Mouse (Mus musculus): ENCODE data around the gene Cpb2. TPM values are rescaled to one million over a fixed set of nuclear protein-coding genes. Genes with fewer than 3 reads are reported as not detected.

Cpb2 gene
- polyA plus RNA-seq, 1 experiment from 2014 or later = not detected

GRCm38 (mm10) chr14:75227453-75228084 is 14.5 kb upstream of the Cpb2 start:
- H3K36me3 ChIP-seq = no peaks in the 10 kb centered on the region
- H3K9me3 ChIP-seq (replicated peaks) = no peaks in the 10 kb centered on the region
- H3K4me3 ChIP-seq = no peak overlapping the region
- WGBS = 82% methylated on average over 6 of the region's 6 CpGs
- no peaks in the 10 kb centered on the region for H3K4me1 ChIP-seq
- H3K27ac ChIP-seq = no peak overlapping the region
- no peaks in the 10 kb centered on the region for H3K27me3 ChIP-seq (ENCODE audit: low read depth, poor library complexity, severe bottlenecking)
- no peak for DNase-seq (ENCODE audit: low spot score)

DNA sequence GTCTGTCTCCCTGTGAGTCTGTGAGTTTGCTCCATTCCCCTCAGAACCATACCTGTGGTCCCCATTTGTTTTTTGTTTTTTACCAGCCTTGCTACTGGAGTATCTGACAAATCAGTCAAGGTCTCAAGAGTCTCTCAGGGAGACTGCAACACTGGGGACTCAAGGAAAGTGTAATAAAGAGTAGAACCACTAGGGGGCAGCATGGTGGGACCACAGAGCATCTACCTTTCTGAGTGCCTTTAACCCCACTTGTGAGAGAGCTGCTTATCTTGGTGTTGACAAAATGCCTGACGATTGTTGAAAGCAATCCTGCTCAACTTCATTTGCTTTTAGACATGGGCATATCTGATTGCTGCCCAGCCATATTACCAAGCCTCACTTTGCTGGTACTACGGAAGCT is 12.3 kb upstream of the Cpb2 start:
- WGBS = 73% methylated on average over 2 of the region's 2 CpGs
- Histone ChIP-seq H3K4me1 (no peaks in the 10 kb centered on the region), H3K36me3 (no peaks in the 10 kb centered on the region), H3K4me3 (no peak overlapping the region), H3K27ac (no peak overlapping the region), H3K9me3 (replicated peaks) (no peaks in the 10 kb centered on the region), H3K27me3 (ENCODE audit: low read depth, poor library complexity, severe bottlenecking) (no peaks in the 10 kb centered on the region)
- DNase-seq (ENCODE audit: low spot score) = no peak

DNA sequence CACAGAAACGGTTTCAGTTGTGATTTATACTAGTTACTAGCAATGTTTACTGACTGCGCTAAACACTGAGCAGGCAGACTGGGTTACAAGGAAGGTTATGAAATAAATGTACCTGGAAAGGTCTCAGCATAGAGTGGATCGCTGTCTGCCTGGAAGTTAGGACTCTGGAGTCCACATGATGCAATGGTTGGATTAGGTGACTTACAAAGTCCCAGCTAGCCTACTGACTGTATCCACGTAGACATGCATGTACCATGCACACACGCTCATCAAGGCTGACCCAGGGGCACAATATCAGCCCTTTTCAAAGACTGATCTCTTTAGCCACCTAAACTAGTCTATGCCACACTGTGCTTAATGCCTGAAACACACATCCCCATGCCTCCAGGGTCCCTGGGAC is 9.0 kb upstream of the Cpb2 start:
- Histone ChIP-seq H3K27ac (no peak overlapping the region), H3K36me3 (no peaks in the 10 kb centered on the region), H3K27me3 (ENCODE audit: low read depth, poor library complexity, severe bottlenecking) (no peaks in the 10 kb centered on the region), H3K9me3 (replicated peaks) (no peaks in the 10 kb centered on the region), H3K4me3 (no peak overlapping the region), H3K4me1 (no peaks in the 10 kb centered on the region)
- 90% methylated on average over 5 of the region's 5 CpGs for WGBS
- no peak for DNase-seq (ENCODE audit: low spot score)

DNA sequence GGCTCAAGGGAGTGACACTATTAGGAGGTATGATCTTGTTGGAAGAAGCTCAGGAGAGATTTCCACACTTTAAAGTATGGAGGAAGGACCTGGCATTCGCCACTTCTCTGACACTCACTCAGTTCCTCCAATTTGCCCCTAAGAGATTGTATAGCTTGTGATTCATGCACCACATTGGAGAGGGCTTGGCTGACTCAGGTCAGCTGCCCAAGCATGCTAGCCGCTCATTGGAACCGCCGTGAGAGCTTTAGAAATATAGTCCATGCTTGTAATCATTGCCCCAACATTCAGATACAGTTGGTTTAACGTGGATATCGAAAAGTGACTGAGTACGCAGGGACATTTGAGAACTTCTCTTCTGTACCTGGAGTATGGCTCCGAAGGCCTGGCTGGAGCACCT is 6.5 kb upstream of the Cpb2 start:
- no peak for DNase-seq (ENCODE audit: low spot score)
- 88% methylated on average over 8 of the region's 8 CpGs for WGBS
- Histone ChIP-seq H3K4me3 (no peak overlapping the region), H3K27ac (no peak overlapping the region), H3K4me1 (no peaks in the 10 kb centered on the region), H3K36me3 (no peaks in the 10 kb centered on the region), H3K27me3 (ENCODE audit: low read depth, poor library complexity, severe bottlenecking) (no peaks in the 10 kb centered on the region), H3K9me3 (replicated peaks) (no peaks in the 10 kb centered on the region)

GRCm38 (mm10) chr14:75235955-75236635 is 6.0 kb upstream of the Cpb2 start:
- H3K27ac ChIP-seq = no peak overlapping the region

GRCm38 (mm10) chr14:75236636-75237003 is 5.5 kb upstream of the Cpb2 start:
- no peak for DNase-seq (ENCODE audit: low spot score)
- WGBS = 87% methylated on average over 4 of the region's 4 CpGs
- Histone ChIP-seq H3K4me1 (no peaks in the 10 kb centered on the region), H3K9me3 (replicated peaks) (no peaks in the 10 kb centered on the region), H3K27me3 (ENCODE audit: low read depth, poor library complexity, severe bottlenecking) (no peaks in the 10 kb centered on the region), H3K27ac (no peak overlapping the region), H3K4me3 (no peak overlapping the region), H3K36me3 (no peaks in the 10 kb centered on the region)

More at GRCm38 (mm10) chr14:75235955-75236635, 6.0 kb upstream of the Cpb2 start:
- no peak overlapping the region for H3K4me3 ChIP-seq
- no peaks in the 10 kb centered on the region for H3K4me1 ChIP-seq
- H3K9me3 ChIP-seq (replicated peaks) = no peaks in the 10 kb centered on the region
- H3K27me3 ChIP-seq (ENCODE audit: low read depth, poor library complexity, severe bottlenecking) = no peaks in the 10 kb centered on the region
- no peaks in the 10 kb centered on the region for H3K36me3 ChIP-seq
- WGBS = 69% methylated on average over 9 of the region's 9 CpGs
- DNase-seq (ENCODE audit: low spot score) = no peak

GRCm38 (mm10) chr14:75237096-75237495 is 5.0 kb upstream of the Cpb2 start:
- WGBS = 90% methylated on average over 8 of the region's 8 CpGs
- no peaks in the 10 kb centered on the region for H3K4me1 ChIP-seq

DNA sequence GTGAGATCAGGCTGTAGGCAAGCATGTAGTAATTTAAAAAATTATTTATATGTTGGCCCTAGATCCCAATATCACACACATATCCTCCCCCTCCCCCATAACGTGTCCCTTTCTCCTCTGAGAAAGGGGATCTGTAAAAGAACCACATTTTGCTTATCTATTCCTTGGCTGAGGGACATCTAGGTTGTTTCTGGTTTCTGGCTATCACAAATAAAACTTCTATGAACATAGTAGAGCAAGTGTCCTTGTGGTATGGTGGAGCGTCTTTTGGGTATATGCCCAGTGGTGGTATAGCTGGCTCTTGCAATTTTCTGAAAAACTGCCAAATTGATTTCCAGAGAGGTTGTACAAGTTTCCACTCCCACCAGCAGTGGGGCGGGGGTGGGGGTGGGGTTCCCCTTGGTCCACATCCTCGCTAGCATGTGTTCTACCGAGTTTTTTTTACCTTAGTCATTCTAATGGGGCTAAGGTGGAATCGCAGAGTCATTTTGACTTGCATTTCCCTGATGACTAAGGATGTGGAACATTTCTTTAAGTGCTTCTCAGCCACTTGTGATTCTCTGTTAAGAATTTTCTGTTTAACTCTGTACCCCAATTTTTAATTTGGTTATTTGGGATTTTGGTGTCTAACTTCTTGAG is 3.9 kb upstream of the Cpb2 start:
- Histone ChIP-seq H3K36me3 (no peaks in the 10 kb centered on the region), H3K27me3 (ENCODE audit: low read depth, poor library complexity, severe bottlenecking) (no peaks in the 10 kb centered on the region), H3K9me3 (replicated peaks) (no peaks in the 10 kb centered on the region), H3K4me3 (no peak overlapping the region), H3K4me1 (no peaks in the 10 kb centered on the region), H3K27ac (no peak overlapping the region)
- WGBS = 89% methylated on average over 6 of the region's 6 CpGs
- no peak for DNase-seq (ENCODE audit: low spot score)

More at GRCm38 (mm10) chr14:75237096-75237495, 5.0 kb upstream of the Cpb2 start:
- DNase-seq (ENCODE audit: low spot score) = no peak
- H3K27me3 ChIP-seq (ENCODE audit: low read depth, poor library complexity, severe bottlenecking) = no peaks in the 10 kb centered on the region
- H3K36me3 ChIP-seq = no peaks in the 10 kb centered on the region
- H3K4me3 ChIP-seq = no peak overlapping the region
- H3K27ac ChIP-seq = no peak overlapping the region
- no peaks in the 10 kb centered on the region for H3K9me3 ChIP-seq (replicated peaks)

- Histone ChIP-seq H3K36me3 (no peaks in the 10 kb centered on the region), H3K4me3 (no peak overlapping the region), H3K27ac (no peak overlapping the region), H3K27me3 (ENCODE audit: low read depth, poor library complexity, severe bottlenecking) (no peaks in the 10 kb centered on the region), H3K9me3 (replicated peaks) (no peaks in the 10 kb centered on the region), H3K4me1 (no peaks in the 10 kb centered on the region)
- 87% methylated on average over 11 of the region's 11 CpGs for WGBS
- no peak for DNase-seq (ENCODE audit: low spot score)
Observed at GRCm38 (mm10) chr14:75246024-75247000, 4.2 kb downstream of the Cpb2 start.

GRCm38 (mm10) chr14:75250432-75250831 is 8.3 kb downstream of the Cpb2 start:
- no peak for DNase-seq (ENCODE audit: low spot score)
- no peaks in the 10 kb centered on the region for H3K27me3 ChIP-seq (ENCODE audit: low read depth, poor library complexity, severe bottlenecking)
- no peak overlapping the region for H3K4me3 ChIP-seq
- H3K4me1 ChIP-seq = no peaks in the 10 kb centered on the region
- WGBS = 86% methylated on average over 3 of the region's 3 CpGs
- H3K27ac ChIP-seq = no peak overlapping the region
- no peaks in the 10 kb centered on the region for H3K36me3 ChIP-seq
- H3K9me3 ChIP-seq (replicated peaks) = no peaks in the 10 kb centered on the region

- no peak overlapping the region for H3K4me3 ChIP-seq
- WGBS = 49% methylated on average over 5 of the region's 5 CpGs
- H3K36me3 ChIP-seq = no peaks in the 10 kb centered on the region
- no peaks in the 10 kb centered on the region for H3K4me1 ChIP-seq
- no peak overlapping the region for H3K27ac ChIP-seq
- no peaks in the 10 kb centered on the region for H3K27me3 ChIP-seq (ENCODE audit: low read depth, poor library complexity, severe bottlenecking)
- no peak for DNase-seq (ENCODE audit: low spot score)
- no peaks in the 10 kb centered on the region for H3K9me3 ChIP-seq (replicated peaks)
Observed at GRCm38 (mm10) chr14:75256521-75256920, 14.4 kb downstream of the Cpb2 start.

GRCm38 (mm10) chr14:75269531-75269930 is 27.4 kb downstream of the Cpb2 start:
- H3K27me3 ChIP-seq (ENCODE audit: low read depth, poor library complexity, severe bottlenecking) = no peaks in the 10 kb centered on the region
- no peak overlapping the region for H3K4me3 ChIP-seq
- no peaks in the 10 kb centered on the region for H3K36me3 ChIP-seq
- WGBS = 91% methylated on average over 5 of the region's 5 CpGs
- no peak overlapping the region for H3K27ac ChIP-seq
- no peaks in the 10 kb centered on the region for H3K9me3 ChIP-seq (replicated peaks)
- DNase-seq (ENCODE audit: low spot score) = no peak
- no peaks in the 10 kb centered on the region for H3K4me1 ChIP-seq
